Mouse (Mus musculus) cerebellum, postnatal 10 days (tissue): ENCODE data around the gene Ppp3ca.

Experiments used
- DNase-seq, 2 experiments: peaks; one replicate each; pipeline ENCODE4 v3.0.0; 2021; ENCODE audit warnings: mixed read lengths in 2 of 2

Ppp3ca gene

DNA sequence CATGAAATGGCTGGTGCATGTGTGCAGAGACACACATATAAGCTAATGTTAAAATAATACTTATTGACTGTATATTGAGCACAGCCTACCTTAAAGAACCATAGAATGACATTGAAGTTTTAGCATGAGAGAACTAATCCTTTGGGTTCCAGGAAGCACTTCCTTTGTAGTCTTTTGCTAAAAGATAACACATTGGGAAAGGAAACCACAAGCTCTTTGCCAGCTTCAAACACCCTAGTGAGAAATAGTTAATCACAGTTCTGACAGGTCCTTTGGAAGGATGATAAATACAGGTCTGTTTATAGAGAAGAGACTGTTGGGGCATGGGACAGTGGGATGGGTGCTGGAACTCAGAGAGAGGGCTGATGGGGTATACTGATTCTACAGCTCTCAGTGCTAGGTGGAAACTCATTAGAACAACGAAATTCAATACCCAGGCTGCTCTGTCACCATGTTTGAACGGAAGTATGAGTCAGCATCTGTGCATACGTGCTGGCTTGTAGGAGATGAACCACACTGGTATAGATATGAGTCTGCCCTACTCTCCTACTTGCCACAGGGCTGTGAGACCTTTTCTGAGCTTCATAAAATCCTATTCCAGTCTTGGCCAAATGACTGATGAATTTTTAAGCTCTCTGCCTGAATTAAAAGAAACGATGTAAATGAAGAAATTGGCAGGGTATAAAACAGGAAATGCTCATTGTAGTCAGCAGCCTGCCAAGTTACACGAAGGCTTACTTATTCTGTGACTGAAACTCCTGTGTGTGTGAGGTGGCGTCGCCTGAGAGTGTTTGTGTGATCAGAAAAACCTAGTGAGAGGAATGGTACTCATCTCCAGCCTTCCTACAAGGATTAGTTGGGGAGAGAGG, 271.0 kb downstream of the Ppp3ca start:
- no peak for DNase-seq

DNA sequence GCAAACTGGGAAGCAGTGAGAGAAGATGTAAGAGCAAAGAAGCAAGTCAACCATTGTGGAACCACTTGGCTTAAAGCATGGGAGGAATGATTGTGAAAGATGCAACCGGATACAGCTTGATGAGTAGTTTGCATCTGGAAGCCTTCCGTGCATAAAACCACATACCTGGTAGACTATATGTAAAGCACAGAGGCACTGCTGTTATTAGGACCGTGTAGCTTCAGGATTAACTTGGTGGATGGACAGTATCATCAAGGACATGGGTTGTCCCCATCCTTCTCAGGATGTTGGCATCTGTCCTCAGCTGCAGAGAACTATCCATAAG, 271.6 kb downstream of the Ppp3ca start:
- DNase-seq, result no peak

DNA sequence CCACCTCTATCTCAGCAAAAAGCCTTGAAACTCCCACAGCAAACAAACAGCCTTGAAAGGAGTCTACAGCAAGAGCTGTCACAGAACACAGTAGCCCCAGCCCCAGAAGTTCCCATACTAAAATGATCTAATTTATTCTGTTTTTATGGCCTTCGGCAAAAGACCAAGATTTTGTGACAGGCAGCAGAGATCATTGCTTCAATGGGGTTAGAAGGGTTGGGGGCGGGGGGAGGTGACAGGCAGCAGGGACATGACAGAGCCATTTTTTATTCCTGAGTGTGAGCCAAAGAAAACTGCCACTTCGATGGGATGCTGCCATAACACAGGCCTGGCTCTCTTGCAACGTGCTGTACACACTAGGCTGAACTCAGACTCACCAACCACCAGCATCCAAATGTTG, 275.6 kb downstream of the Ppp3ca start:
- peak; percentile 55 to 58 for DNase-seq

DNA sequence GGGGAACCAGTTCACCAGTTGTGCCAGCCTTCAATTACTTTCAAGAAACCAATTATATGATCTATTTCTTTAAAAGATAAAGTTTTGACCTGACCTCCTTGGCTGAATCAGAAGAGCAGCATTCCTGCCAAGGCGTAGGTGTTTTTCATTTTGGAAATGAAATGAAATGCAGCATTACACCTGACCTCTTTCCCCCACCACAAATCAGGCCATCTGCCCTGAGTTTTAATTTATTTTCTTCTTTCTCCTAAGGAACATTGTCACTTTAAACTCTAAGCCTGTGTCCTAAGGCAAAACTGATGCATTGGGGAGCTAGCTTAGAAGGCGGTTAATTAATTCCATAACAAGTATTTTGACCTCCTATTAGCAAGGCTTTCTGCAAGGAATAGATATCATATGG, 276.7 kb downstream of the Ppp3ca start:
- no peak for DNase-seq

DNA sequence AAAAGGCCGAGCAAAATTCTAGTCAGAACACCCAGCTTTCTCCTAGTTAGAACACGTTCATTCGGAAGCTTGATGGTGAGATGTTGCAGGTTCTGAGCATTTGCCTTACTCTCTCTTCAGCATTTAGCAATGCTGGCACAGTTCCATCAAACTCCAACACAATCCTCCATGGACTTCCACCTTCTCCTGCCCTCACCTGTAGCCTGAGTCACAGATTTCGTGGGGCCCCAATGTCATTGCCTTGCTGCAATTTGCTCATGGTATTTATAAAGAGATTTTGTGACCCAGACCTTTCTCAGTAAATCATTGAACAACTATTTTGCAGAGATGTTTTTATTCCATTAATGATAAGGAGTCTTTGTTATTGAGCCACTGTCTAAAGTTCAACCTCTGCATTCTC, 278.2 kb downstream of the Ppp3ca start:
- no peak for DNase-seq

DNA sequence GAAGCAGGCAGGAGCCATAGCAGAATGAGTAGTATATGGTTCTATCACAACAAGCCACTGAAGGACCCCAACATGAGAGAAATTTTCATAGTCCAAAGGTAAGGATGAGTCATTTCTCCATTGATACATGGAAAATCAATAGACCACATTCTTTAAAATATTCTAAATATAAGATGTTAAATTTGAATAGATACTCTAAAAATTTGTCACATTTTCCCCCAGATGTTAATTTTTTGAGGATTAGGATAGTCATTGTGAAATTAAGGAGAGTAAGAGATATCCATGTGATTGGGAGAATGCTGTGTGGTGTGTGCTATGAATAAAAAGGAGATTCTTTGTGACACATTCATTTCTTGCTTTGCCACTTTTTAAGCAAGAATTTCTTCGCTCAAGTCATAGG, 281.9 kb downstream of the Ppp3ca start:
- DNase-seq, result no peak

DNA sequence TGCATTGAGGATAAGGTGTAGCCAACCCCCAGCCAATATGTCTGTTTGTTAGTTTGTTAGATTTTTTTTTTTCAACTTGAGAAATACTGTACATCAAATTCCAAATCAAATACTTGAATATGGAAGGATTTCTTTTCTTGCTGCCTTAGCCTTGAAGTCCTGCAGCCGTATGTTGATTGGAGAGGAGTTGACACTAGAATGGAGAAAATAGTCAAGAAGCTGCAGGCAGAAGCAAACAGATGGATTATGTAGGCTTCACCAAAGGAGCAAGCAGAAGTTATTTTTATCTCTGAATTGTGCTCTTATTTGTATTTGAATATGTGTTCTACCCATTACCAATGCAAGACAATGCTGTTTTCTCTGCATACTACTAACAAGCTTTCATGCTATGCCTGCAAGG, 282.9 kb downstream of the Ppp3ca start:
- no peak for DNase-seq

DNA sequence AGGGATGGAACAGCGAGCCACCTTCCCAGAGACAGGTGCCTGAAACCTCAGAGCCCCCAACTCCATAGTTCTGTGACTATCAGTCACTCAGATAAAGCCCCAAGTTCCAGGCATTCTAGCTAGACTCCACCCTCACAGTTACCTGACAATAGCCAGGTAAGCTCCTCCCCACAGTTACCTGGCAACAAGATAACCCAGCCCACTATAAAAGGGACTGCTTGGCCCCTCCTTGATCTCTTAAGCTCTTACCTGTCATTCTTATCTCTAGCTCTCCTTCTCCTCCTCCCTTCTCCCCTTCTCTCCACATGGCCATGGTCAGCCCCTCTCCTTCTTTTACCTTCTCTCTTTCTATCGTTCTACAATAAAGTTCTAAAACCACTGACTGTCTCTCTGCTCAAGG, 285.1 kb downstream of the Ppp3ca start:
- DNase-seq, result no peak

DNA sequence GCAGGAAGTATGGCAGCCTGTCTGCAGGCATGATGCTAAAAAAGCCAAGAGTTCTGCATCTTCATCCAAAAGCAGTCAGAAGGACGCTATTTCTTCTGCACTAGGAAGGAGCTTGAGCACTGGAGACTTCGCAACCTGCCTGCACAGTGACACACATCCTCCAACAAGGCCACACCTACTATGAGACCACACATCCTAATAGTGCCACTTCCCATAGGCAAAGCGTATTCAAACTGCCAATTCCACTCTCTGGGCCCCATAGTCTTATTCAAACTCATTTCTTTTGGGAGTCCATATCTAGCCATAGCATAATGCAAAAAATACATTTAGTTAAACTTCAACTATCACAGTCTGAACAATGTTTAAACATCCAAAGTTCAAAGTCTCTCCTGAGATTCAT, 290.4 kb downstream of the Ppp3ca start:
- DNase-seq, result no peak

DNA sequence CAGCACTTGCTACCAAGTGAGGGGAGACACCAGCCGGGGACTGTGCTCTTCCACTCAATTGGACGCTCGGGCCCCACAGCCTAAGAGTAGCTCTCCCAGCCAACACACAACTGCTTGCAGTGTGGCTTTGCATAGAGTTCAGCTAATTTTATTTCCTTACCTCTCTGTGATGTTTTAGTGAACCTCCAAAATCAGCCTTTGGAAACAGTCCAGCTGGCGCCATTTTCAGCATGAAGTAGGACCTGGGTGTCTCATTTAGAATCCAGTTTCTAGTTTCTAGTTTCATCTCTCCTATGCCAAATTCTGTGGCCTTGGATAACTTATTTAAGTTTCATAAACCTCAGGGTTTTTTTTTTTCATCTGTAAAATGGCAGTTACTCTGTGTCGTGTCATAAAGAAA, 296.9 kb downstream of the Ppp3ca start:
- DNase-seq, result peak; percentile 32 to 36

DNA sequence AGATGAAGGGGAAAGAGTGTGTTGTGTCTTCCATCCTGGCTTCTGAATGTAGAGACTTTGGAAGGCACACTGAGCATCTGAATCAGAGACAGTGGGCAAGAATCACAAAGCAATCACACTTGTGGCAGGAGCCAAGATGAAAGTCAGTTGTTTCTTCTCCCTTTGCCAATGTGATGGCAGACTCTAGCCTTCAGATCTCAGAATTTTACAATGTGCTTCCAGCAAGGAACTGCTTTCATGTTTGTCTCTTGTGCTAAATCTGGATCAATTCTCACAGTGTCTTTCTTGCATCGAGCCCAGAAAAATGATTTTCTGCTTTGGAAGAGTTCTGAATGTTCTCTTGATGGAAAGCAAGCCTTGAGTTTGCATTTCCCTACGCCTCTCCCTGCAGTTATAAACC, 297.6 kb downstream of the Ppp3ca start:
- no peak for DNase-seq

DNA sequence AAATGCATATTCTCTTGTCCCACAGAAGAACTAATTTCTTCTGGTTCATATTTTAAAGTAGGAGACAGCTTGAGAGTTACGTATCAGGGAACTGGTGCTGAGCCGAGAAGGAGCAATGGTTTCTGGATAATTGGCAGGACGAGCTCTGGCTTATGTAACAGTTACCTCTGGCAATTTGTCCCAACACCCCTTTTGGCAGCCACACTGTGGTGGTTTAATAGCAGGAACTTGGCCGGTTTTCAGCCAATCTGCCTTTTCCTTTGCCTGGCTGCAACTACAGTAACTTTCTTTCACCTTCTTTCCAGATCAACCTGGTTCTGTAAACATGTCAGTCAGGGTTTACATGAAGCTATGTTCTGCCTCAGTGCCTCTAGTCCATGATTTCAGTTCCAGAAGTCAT, 299.9 kb downstream of the Ppp3ca start:
- peak; percentile 88 to 89 for DNase-seq

DNA sequence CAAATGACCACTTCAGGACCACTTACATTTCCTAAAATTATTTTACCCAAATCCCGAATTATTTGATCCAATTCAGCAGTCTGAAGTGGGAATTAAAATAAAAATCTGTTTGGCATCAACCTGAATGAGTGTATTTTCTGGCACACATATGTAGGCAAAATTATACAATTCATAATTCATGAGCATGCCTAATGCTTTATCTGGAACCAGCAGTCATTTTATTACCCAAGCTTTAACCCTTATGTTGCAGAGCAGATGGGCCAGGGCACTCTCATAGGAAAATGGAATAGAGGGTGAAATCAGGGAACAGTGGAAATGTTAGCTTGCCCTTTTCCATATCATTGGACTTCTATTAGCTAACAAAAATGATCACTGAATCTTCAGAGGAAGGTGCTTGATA, 307.9 kb downstream of the Ppp3ca start:
- DNase-seq, result no peak

DNA sequence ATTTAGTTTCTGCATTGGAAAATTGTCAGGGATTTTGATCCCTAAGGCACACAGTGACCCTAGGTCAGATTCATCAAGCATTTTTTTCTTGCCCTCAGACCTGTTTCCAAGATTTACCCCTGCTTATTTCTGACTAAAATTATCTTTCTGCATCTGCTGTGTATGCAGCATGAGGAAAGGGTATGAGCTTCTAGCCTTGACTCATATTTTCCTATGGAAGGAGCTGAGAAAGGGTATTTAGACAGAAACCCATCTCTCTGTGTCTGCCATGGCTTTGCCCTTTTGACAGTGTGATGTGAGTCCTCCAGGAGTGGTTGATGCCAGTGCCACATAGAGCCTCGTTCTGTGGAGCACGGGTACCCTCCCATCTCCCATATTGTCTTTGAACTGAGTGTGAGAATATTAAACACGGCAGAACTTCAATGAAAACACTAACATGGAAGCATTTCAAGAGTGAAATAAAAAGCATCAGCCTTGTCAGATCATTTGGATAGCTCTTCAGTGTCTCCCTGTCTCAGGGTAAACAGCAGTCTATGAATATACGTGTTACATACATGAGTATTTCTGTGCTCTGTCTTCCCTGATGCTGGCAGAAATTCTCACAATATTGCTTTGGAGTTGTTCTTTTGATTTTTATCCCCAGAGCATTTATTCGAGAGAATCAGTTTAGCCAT, 311.1 kb downstream of the Ppp3ca start:
- DNase-seq, result no peak

DNA sequence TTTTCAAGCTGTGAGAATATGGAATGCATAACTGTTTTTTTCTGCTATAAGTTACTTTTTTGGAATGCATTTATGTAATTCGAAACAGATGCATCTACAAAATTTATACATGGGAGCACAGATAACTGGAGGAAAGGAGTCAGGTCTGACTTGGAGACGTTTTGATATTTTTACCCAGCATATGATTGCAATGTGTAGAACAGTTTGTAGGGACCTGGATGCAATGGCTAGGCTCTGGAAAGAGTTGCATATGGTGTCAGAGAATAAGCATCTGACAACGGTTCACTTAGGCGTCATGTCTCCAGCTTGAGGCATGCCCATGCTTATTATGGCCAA, 311.6 kb downstream of the Ppp3ca start:
- no peak for DNase-seq

DNA sequence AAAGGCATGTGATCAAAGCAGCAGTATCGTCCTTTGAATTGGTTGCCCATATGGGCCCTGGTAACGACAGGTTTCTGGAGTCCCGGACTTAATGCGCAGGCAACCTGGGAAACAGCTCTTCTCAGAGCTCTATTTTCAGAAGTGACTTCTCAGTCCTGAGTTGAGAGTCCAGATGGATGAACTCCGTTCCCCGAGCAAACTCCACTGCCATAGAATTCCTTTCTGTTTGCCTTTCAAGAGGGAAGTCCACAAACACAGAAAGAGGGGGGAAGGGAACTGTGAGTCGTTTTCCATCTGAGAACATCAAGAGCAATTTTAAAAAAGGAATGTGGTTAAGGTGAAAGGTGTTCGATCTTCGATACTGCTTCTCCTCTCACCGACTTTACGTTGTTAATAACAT, 312.1 kb downstream of the Ppp3ca start:
- DNase-seq, result no peak

DNA sequence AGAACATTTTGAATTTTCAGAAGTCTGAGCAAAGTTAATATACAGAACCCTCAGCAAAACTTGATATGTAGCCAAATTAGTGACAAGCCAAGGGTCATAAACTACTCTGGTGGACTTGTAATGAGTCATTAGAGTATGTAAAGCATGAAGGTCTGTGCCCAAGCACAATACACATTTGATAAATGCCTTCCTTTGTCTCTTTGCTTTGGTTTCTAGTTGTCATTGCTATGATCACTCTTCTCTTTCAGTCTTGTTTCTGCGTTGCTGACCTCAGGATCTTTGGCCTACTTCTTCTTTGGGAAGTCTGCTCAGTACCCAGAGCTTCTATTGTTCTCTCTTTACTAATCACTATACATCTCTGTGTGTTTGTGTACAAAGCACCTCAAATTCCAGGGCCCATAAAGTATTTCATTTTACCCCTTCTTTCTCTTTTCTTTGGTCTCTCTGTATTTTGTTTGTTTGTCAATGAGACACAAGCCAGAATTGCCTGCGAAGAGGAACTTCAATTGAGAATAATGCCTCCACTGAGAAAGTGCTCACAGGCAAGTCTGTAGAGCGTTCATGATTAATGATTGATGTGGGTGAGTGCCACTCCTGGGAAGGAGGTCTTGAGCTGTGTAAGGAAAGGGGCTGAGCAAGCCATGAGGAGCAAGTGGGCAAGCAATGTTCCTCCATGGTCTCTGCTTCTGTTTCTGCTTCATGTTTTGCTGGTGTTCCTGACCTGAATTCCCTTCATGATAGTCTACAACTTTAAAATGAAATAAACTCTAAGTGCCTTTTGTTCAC, 316.4 kb downstream of the Ppp3ca start:
- DNase-seq, result no peak
